Mouse (Mus musculus) lung, adult 18-20 months (tissue): ENCODE measurements around the gene Fra10ac1.

Source experiments
- DNase-seq, 2 experiments: peaks; one replicate each; pipeline ENCODE4 v3.0.0; 2022; ENCODE audit warnings: mixed read lengths in 2 of 2

Gene Fra10ac1

DNA sequence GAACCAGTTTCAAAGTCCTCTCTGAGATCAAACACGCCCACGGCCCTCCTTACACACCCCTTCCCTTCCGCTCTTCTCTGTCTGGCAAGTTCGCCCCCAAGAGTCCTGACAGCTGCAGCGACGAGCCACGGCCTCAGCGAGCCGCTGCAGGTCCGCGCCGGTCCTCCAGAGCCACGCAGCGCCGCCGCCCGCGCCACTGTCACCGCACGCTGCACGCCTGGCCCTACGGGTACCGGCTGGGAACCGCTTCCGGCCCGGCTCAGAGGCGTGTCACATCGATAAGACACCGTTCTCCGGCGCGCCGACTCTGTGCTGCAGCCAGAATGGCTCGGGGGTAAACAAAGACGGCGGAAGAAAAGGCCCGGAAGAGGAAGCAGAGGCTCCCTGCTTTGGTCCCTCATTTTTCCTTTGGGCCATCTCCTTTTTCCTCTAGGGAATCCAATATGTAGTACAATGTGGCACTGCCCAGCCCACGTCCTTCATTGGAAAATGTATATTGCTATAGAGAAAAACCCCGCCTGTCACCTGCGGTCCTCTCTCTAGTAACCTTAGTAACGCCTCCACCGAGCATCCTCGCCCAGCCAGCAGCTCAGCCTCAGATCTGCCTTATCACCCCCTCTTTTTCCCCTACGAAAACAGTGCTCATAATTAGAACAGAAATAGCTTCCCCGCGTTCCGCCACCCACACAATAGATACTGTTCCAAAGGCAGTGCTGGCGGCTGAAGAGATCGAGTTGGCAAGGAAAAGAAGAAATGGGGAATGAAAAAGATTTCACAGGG lies at the start of gene Fra10ac1:
Fra10ac1 (minus strand) TSS at position 252 of the 780 bp plus-strand sequence.
- peak; percentile 86 to 88 for DNase-seq

DNA sequence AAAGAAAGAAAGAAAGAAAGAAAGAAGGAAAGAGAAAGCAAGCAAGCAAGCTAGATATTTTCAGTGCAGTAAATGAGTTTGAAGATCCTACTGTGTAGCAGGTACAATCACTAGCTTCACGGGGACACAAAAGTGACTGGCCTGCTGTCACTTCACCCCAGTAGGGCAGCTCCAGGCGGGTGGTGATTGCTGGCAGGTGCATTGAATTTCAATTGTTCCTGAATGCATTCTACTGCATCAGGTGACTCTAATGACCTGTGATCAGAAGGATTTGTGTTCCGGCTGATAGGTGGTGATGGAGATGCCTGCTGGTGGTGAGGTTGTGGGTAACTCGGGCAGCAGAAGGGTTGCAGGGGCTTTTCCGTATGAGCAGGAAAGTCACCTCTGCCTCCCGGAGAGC lies 47.1 kb upstream of the Fra10ac1 start:
- DNase-seq, result no peak

DNA sequence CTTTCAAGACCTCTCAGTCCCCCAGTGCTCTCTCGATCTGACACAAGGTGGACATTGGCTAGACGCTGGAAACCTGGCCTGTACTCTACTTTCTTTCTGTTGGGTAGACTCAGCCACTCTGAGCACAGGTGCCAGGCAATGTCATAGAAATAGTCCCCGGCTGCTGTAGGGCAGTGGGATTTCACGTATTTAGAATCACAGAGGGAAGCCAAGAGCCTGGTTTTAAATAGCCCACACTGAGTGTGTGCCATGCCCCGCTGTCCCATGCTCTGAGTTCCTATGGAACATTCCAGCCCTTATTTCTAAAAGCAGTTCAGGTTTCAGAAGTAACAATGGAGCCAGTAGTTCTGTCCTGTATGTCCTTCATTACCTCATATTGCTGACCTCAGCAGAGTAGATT lies 43.5 kb upstream of the Fra10ac1 start:
- DNase-seq, result no peak

DNA sequence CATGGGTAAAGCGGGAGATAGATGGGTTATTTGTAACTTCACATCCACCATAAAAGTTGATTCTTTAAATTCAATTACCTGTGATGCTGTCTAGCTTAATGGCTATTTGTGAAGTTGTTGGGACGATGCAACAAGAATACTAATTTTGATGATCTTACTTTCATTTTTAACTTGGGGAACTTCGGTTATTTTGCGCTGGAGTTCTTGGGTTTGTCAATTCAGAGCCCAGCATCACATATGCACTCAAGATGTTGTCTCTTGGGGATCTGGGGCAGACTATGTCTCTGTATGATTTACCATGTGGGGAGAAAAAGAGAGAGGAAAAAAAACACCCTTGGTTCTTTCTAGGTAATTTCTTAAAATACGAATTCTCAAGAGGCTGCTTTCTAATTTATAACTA lies 41.8 kb upstream of the Fra10ac1 start:
- DNase-seq, result no peak

DNA sequence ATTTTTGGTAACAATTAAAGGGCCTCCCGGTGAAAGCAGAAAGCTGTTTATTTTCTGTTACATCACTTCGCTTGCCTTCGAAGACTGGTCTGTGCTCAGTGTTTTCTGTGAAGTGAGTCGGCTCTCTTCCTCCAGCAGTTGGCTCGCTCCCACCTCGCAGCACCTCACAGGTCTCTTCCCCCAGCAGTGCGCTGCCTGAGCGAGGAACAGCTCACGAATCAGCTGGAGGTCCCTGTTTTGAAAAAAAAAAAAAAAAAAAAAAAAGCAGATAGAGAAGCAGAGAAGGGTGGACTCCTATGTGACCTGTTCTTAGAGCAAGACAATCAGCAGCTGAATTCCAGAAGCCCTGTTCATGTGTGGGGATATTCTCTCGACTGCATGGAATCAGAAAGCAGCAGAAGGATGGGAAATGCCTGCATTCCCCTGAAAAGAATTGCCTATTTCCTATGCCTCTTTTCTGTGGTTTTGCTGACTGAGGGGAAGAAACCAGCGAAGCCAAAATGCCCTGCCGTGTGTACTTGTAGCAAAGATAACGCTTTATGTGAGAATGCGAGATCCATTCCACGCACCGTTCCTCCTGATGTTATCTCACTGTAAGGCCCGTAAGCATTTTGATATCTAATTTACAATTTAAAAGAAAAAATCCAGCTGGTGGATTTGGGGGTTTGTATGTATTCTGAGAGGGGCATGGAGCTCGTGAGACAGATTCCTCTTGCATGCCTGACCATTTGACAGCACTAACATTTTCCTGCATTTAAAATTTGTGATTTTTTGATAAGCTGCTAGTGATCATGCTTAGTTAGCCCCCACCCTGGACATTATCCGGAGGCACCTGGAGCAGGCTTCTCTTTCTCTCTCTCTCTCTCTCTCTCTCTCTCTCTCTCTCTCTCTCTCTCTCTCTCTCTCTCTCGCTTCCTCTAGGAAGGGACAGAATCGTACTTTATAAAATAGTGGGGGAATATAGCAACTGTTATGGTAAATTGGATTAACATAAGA lies 40.8 kb upstream of the Fra10ac1 start, which contains the start of gene Lgi1:
Lgi1 (plus strand) TSS at position 32 of the 996 bp plus-strand sequence.
- no peak for DNase-seq

DNA sequence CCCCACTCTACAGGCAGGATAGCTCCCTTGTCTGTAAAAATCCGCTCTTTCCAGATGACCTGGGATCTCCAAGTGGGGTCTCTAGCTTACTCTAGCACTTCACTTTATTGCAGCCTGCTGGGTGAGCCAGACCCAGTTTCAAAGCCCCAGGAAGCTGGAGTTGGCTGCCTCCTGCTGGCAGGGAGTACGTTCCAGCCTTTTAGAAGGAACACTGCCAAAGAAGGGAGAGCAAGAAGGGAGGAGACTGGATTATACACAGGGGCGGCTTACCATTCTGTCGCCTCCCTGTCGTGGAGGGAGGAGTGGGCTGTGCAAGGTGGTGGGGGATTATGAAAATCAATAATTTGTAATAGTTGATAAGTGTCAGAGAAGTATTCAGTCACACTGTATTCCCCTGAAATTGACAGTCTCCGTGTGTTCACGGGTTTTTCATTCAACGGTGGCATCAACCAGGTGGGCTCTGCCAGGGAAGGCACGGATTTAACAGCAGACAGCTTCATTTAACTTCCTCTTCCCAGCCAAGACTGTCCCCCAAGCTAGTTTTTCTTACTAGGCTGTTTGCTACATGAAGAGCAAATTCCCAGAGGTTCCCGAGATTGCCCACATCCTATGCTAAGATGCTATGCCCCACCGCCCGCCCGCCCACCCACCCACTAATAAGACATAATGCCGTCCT lies 40.0 kb upstream of the Fra10ac1 start:
- peak; percentile 7 to 24 for DNase-seq

DNA sequence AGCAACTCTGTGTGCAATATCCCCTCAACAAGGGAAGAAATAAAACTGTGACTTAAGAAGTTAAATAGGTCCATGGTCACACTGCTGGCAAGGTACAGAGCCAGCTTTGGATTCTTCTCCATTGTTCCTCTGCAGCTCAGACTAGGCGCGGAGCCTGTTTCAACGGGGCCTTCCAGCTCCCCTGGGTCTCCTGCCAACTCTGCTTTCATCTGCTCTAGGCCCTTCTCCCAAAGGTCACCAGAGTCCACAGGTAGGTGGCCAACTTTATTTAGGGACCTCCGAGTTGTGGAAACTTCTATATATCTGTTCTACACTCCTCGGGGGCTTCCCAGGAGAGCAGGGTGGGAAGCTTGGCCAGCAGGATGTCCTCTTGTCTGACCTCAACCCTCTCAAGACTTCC lies 37.4 kb upstream of the Fra10ac1 start:
- DNase-seq, result no peak

DNA sequence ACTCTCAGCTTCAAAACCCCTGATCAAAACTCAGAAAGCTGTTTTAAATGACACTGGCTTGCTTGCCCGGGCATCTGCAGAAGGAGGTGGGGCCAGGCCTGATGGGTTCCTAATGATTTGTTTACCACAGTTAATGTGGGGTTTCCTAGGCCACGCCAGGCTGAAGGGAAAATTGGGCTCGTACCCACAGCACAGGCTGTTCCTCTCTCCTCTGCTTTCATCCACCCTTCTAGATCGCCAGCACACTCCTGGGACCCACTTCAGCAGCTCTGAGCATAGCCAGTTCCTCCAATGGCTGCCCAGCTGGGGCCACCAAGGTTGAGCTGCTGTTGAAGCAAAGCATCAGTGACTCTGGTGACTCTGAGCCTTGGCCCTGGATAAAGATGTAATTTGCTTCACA lies 36.4 kb upstream of the Fra10ac1 start:
- DNase-seq, result no peak

DNA sequence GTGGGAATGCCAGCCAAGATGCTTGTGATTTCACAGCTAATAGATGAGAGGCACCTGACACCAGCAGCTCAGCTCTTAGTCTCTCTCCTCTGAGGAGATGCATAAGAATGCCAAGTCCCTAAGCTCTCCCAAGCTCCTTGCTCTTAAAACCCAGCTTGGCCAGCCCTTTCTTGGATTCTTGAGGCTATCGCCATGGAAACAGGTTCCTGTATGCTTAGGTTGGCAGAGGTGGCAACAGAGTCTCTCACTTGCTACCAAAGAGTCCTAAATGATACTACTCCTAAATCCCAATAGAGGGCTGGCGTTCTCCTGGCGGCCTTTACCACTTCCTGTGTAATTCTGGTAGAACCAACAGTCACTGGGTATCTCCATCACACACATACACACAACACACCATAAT lies 35.5 kb upstream of the Fra10ac1 start:
- no peak for DNase-seq

DNA sequence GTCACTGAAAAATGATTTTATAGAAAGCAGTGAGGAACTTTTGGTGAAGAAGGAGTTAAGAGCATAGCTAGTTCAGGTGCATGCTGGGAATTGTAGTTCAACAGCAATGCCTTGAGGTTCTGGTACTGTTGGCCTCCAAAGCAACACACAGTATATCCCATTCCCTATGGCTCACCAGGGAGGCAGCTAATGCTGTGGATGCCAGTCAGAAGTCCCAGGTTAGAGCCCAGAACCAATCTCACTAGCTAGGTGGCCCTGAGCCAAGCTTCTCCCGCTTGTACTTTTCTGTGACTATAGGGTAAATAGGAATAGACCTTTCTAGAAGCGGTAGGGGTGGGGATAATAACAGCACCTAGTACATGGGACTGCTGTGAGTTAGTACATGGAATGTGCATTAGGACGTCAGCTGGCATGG lies 34.7 kb upstream of the Fra10ac1 start:
- no peak for DNase-seq

DNA sequence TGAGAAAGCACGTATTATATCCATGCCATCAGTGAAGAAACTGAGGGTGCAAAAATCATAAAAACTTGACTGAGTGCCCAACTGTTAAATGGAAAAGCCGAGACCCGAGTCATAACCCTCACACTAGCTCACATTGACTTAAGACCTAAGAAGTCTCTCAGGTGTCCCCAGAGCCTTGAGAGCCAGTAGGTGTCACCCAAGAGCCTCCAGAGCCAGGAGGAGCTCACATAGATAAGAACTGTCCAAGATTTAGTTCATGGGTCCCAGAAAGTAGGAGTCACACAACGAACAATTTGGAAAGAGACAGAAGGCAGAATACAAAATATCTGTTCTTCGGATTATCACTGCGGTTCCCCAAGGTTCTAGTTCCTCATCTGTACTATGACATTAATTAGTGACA lies 29.8 kb upstream of the Fra10ac1 start:
- DNase-seq, result peak; percentile 11 to 20

DNA sequence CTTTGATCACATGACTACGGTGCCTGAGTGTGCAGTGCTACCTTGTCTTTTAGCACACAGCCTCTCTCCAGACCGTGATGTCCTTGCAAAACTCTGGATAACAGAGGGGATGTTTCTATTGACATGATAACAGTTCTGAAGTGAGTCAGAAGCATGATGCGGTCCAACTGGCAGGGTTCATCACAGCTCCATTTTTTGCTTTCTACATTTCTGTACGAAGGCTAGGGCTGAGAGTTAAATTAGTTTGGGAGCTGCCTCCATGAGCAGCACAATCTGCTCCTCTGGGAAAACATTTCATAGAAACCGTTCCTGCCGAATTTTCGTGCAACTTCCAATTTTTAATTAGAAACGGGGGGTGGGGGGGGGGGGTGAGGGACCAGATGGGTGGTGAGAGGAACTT lies 25.7 kb upstream of the Fra10ac1 start:
- DNase-seq, result no peak

DNA sequence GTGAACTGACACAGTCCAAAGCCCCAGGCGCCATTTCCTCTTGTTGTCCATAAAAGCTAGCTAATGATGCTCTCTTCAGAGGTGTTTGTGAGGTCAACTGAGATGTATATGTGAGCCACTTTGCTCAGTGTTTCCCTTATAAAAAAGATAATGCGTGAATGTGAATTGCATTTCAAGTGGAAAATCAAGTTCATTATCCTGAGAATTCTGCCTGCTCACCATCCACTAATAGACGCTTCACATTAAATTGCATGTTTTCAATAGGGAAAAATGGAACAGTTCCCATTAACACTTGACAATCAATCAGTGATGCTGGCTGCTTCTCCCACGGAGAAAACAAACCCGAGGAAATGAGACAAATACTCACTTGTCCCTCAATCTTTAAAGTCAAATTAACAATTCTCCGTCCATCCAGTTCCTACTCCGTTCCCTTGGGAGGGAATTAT lies 22.2 kb upstream of the Fra10ac1 start:
- DNase-seq, result no peak

DNA sequence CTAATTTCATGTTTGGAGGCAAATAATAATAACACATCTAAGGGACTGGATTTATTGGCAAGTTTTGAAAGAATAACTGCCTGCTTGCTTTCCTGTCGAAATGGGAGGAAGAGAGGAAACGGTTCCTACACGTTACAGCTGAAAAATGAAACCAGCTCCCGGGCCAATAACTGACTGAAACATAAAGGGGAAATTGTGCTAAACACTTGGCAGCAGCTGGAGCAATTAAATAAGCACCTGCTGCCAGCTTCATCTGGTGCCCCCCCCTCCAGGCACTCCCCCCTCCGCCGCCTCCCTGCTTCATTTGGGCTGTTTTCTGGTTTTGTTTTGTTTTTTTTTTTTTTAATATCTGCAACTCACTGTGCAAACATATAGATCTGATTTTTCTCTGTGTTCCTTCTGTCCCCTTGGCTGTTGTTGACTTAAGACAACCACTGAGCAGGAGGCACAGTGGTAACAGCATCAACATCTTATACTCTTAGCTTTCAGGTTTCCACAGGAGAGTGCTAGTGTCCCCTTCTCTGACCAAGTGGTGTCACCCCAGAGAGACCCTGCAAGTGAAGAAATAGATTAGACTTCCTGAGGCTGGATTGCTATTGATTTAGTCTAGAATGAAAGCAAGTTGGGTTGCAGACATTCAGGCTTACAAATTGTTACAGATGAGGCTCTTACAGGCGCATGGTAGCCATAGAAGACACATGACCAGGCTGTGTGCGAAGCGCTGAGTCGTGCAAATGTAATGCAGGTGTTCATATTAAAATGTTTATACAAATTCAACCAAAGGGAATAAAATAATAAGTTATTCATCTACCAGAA lies 21.6 kb upstream of the Fra10ac1 start:
- DNase-seq, result no peak

DNA sequence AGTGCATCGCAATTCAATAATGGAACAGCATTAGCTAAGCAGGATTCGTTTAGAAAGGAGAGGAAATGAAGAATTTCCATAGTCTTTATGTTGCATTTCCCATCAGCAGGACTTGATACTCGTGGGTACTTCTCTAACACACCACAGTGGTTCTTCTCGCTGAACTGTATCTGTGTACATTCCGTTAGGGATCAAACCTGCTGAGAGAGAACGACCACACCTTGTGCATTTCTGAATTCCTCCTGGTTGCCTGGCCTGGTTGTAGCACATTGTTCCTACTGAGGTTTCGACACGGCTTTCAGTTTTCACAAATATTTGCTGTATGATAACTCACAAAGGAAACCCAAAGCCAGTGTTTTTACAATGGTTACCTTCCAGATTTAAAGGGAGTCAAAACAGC lies 20.8 kb upstream of the Fra10ac1 start:
- no peak for DNase-seq

DNA sequence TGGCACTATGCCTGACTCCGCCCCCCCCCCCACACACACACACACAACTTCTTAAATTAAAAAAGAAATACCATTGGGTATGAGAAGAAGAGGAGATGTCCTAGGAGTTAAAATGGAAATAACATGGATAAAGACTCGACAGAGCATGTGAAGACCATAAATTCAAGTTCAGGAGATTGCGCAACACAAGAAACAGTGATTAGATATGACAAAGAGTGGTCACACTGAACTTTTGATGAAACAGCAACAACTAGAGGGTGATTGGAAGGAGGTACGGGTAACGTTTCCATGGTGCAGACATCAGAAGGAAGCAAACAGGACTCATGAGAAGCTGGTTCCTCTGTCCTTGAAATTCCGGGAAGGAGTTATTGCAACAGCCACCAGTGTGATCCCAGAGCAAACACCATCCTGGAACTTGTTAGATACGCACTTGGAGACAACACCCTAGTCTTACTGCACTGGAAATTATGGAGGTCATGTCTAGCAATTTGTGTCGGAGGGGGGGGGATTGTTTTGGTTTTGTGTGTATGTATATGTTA lies 18.4 kb upstream of the Fra10ac1 start:
- no peak for DNase-seq

DNA sequence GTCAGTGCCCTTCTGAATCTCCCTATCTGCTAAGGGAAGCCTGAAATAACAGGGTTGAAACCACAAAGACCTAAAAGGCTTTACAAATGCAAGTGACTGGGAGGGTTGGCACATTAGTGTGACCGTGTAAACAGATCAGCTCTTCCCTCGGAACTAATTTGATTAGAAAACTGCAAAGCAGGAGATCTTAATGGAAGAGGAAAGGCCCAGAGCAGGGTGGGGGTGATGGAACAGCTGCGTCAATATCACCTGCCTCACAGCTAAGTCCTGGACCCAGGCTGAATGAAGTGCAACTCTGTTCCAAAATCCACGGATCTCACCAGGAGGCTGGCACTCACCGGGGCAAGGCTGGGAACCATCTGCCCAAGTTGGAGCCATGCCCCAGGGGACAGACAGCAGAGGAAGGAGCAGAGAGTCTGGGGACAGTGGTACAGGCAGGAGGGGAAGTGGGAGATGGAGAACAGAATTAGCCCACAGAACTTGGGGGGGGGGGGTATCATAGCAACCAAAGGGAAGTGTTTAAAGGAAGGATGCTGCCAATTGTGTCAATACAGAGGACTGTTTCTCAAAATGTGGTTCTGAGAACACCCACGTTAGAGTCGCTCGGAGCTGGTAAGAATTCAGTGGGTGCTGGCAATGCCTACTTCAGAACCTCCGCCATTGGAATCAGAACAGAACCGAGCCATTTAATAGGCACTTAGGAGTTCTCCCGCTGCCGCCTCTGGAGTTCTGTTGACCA lies 14.4 kb upstream of the Fra10ac1 start:
- no peak for DNase-seq

DNA sequence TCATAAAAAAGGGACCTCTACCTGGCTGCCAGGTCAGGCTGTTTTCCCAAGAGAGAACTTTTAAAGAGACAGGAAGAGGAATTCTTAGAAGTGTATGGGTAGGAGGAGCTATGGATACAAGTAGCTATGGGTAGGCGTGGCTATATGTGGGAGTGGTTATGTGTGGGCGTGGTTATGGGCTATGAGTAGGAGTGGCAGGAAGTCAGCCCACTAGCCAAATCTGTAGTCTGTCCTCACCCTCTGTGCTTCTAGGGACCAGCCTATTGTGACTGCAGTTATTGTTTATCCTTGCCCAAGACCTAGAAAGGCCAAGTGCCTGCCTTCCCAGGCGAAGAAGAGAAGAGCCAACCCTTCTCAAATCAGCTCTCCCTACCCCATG lies 13.9 kb upstream of the Fra10ac1 start:
- peak; percentile 10 to 32 for DNase-seq

DNA sequence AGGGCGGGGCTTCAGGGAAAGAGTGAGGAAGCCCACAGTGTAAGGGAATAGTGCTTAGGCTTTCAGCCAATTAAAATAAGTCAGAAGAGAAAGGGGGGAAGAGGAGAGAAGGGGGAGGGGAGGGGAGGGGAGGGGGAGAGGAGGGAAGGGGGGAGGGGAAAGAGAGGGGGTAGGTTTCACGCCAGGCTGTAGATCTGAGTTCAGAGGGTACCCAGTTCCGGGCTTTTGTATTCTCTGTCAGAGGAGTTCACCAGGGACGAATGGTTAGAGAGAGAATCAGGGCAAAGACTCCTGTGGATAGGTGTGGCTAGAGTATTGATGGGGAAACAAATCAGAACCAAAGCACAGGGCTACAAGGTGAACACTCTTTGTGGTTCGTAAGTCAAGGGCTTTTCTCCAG lies 12.6 kb upstream of the Fra10ac1 start:
- no peak for DNase-seq

DNA sequence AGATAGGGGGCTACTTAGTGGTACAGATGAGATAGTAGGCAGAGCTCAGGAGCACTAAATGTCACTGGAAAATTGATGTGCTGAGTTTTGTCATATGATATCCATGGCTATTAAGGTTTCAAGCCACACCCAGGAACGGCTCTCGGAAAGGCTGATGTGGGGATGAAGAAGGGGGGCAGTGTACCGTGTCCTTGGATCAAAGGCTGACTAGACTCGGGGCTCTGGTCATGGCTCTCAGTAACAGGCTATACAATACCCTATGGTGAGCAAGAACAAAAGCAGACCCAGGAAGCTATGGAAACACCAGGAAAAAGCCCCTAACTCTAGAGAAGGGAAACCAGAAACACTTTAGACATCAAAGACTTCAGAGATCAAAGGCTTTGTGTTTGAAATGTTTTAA lies 8.6 kb upstream of the Fra10ac1 start:
- DNase-seq, result no peak

DNA sequence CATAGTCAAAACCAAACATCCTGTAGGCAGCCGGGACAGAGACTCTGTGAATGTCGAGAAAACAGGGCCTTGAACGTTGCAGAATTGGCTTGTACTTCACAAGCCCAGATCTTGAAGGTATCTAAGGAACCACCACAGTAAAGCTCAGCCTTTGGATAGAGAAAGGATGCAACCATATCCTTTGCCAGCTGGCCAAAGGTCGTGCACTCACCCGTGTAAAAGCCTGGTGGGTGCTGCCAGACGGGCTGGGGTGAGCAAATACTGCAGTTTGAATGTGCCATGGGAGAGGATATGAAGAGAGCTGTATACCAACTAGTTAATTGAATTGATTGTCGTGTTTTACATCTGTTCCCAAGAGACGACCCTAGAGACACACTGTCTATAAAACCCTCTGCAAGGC lies 8.1 kb upstream of the Fra10ac1 start:
- DNase-seq, result no peak
